ENCODE assay signal across 8 mouse cellular contexts in the genomic region with DNA sequence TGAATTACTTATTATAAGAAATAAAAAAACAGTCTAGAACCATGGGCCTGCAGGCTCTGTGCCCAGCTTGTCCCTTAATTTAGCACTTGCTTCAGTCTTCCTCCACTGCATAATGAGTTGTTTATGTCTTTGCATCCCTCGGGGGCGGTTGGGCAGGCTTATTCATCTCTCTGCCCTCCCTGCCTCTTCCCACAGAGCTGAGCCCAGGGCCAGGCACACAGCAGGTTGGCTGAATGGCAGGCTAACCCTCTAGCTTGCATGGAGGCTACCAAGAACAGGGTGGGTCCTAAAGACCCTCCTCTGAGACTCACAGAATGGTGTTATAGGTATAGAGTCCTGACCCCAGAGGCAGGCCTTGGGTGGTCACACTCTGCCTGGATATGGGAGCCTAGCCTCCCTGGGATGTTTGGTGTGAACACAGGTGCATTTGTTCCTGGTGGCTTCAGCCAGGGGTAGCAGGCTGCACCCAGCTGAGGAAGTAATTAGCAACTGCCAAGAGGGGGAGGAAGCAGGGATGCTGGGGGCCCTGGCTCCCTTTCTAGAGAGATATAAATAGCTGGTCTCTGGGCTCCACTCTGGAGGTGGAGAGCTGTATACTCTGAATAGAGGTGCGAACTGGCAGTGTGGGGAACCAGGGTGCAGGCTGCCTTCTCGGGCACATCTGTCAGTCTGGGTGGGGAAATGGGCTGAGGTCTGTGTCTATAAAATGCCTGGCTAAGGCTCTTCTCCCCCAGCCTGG. TPM values are rescaled to one million over a fixed set of nuclear protein-coding genes. Genes with fewer than 3 reads are reported as not detected.
DNase-seq lines count a peak whose midpoint lies in the region; ATAC-seq lines count a peak whose summit lies in the region.
"Had no signal": no experiment of that assay in that cellular context is flagged by ENCODE, and none has a peak within 500 bp of the region (broad histone marks: within the 10 kb centered on the region; RNA-seq: fewer than 3 reads in every experiment).

No protein-coding gene starts in this region.

- 18% methylated on average over 4 of the region's 4 CpGs for WGBS in forebrain, embryonic 12.5 days
- 27% methylated on average over 4 of the region's 4 CpGs for WGBS in heart, embryonic 13.5 days

- no peak overlapping the region for H3K4me2 ChIP-seq in forebrain, embryonic 12.5 days
- peak overlapping the region; percentile 60 for H3K4me2 ChIP-seq in heart, embryonic 13.5 days

- peak overlapping the region; percentile 76 for H3K27ac ChIP-seq in forebrain, embryonic 12.5 days
- H3K27ac ChIP-seq in heart, embryonic 13.5 days (replicated peaks), result peak overlapping the region; percentile 93
- H3K27ac ChIP-seq: layer of hippocampus, adult 2 months had no signal

- H3K27me3 ChIP-seq in forebrain, embryonic 12.5 days, result no peaks in the 10 kb centered on the region
- no peaks in the 10 kb centered on the region; the same call in none of the 2 replicates for H3K27me3 ChIP-seq in heart, embryonic 13.5 days (replicated peaks)

- peak; percentile 86 for DNase-seq in brain, adult 2 months (ENCODE audit: low read depth, low spot score)
- DNase-seq in left cerebral cortex, postnatal 4 days, result peak; percentile 17
- no peak for DNase-seq in B cell, adult 2 months
- no peak for DNase-seq in c-Kit-positive CD71-positive TER-119-positive erythroid progenitor cells, embryonic 14.5 days (ENCODE audit: low spot score)
- DNase-seq in adrenal gland, adult (ENCODE audit: inconsistent age in 2 of 2, low spot score in 1 of 2), result no peak

- H3K36me3 ChIP-seq in forebrain, embryonic 12.5 days (replicated peaks), result no peaks in the 10 kb centered on the region
- no peaks in the 10 kb centered on the region for H3K36me3 ChIP-seq in heart, embryonic 13.5 days

- no peak overlapping the region for H3K4me3 ChIP-seq in forebrain, embryonic 12.5 days (replicated peaks)
- no peak overlapping the region for H3K4me3 ChIP-seq in heart, embryonic 13.5 days
- H3K4me3 ChIP-seq: layer of hippocampus, adult 2 months had no signal

- no peaks in the 10 kb centered on the region for H3K9me3 ChIP-seq in forebrain, embryonic 12.5 days
- H3K9me3 ChIP-seq in heart, embryonic 13.5 days, result no peaks in the 10 kb centered on the region

- H3K4me1 ChIP-seq in forebrain, embryonic 12.5 days, result peaks cover 13% of the 10 kb centered on the region
- peaks cover 26% of the 10 kb centered on the region for H3K4me1 ChIP-seq in heart, embryonic 13.5 days

- ATAC-seq in forebrain, embryonic 12.5 days (ENCODE audit: low FRiP score), result peak; percentile 64; the same call in 1 of the 2 replicates
- no peak for ATAC-seq in heart, embryonic 13.5 days (ENCODE audit: extremely low read depth, insufficient number of reproducible peaks, low FRiP score, low TSS enrichment)

- no peak overlapping the region for H3K9ac ChIP-seq in forebrain, embryonic 12.5 days
- peak overlapping the region; percentile 50; the same call in 1 of the 2 replicates for H3K9ac ChIP-seq in heart, embryonic 13.5 days

- intact Hi-C loops in left cerebral cortex, postnatal 4 days (cut with DNase I), result no loop called here

RNA-seq across cellular contexts. Expression of a gene that starts 9.6 kb away (rescaled TPM):
- polyA plus RNA-seq in forebrain, embryonic 12.5 days (2016; fragmentation: Nextera tagmentation; extraction: Ambion mirVana), result 6.6 and 7.1 TPM in 2 replicates
- polyA plus RNA-seq in heart, embryonic 13.5 days (2015; fragmentation: Nextera tagmentation; extraction: Ambion mirVana), result 0.22 and 0.25 TPM in 2 replicates
- 10 to 100 TPM; 87.4 to 88.9 TPM for total RNA-seq in left cerebral cortex, postnatal 4 days (2021)

RNA-seq across cellular contexts. Expression of a gene that starts 35.7 kb away (rescaled TPM):
- polyA plus RNA-seq in forebrain, embryonic 12.5 days (2016; fragmentation: Nextera tagmentation; extraction: Ambion mirVana), result 0.13 and 0.17 TPM in 2 replicates
- 4.4 and 5.4 TPM in 2 replicates for polyA plus RNA-seq in heart, embryonic 13.5 days (2015; fragmentation: Nextera tagmentation; extraction: Ambion mirVana)
- 1 to 10 TPM in 1 of 2 experiments, under 1 TPM in 1; 0.92 to 1.6 TPM for total RNA-seq in left cerebral cortex, postnatal 4 days (2021)

Comparison
In these comparisons a context has a peak if more than half of its experiments do, and no peak if none do; other contexts are left out.
1. DNase-seq: peak in brain, adult 2 months (single experiment) and left cerebral cortex, postnatal 4 days (single experiment); none in B cell, adult 2 months (0 of 2), c-Kit-positive CD71-positive TER-119-positive erythroid progenitor cells, embryonic 14.5 days (single experiment) and adrenal gland, adult (0 of 2).